ENCODE assay signal across 9 mouse cellular contexts in the genomic region with DNA sequence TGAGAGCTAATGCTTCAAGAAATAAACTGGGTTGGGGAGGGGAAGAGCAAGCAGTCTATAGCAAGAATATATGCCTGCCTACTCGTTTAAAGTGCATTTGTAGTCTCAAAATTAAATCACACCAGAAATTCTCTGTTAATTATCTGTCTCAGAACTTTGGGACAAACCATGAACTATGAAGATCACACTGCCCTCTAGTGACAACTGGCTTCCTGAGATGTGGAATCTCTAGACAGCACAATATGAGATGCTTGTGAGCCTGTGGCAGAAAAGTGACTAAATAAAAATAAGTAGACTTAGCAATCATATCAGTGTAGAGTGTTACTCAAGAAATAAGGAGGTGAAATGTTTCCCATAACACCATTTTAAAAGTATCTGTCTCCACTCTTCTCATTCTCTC. TPM values are rescaled to one million over a fixed set of nuclear protein-coding genes. Genes with fewer than 3 reads are reported as not detected.
DNase-seq lines count a peak whose midpoint lies in the region; ATAC-seq and TF ChIP-seq lines count a peak whose summit lies in the region.
"Had no signal": no experiment of that assay in that cellular context is flagged by ENCODE, and none has a peak within 500 bp of the region (broad histone marks: within the 10 kb centered on the region; RNA-seq: fewer than 3 reads in every experiment).

No protein-coding gene starts in this region.

- no peak overlapping the region for H3K4me2 ChIP-seq in lung, embryonic 14.5 days

- peak; percentile 71; the same call in 1 of the 2 replicates for ATAC-seq in lung, embryonic 14.5 days (ENCODE audit: insufficient read depth)

- H3K4me1 ChIP-seq in lung, embryonic 14.5 days (ENCODE audit: insufficient read depth), result no peaks in the 10 kb centered on the region
- no peaks in the 10 kb centered on the region; the same call in 1 of the 2 replicates for H3K4me1 ChIP-seq in lung, adult 2 months (ENCODE audit: control insufficient read depth, insufficient read depth, low read length)
- H3K4me1 ChIP-seq in embryonic facial prominence, embryonic 10.5 days, result no peaks in the 10 kb centered on the region

- TF ChIP-seq POLR2A in lung, adult 2 months (IDR thresholded peaks at IDR 0.05; ENCODE audit: borderline replicate concordance, extremely low read depth, low read depth, low read length), result no peak

- no peaks in the 10 kb centered on the region for H3K27me3 ChIP-seq in lung, embryonic 14.5 days (ENCODE audit: insufficient read depth, low read length)
- H3K27me3 ChIP-seq in embryonic facial prominence, embryonic 10.5 days (replicated peaks; ENCODE audit: low read depth, poor library complexity, severe bottlenecking), result no peaks in the 10 kb centered on the region

- no peak overlapping the region for H3K27ac ChIP-seq in lung, embryonic 14.5 days (ENCODE audit: low read depth)
- H3K27ac ChIP-seq in embryonic facial prominence, embryonic 10.5 days (replicated peaks), result no peak overlapping the region

- no peak overlapping the region for H3K9ac ChIP-seq in lung, embryonic 14.5 days

- H3K9me3 ChIP-seq in lung, embryonic 14.5 days (ENCODE audit: low read depth, low read length), result no peaks in the 10 kb centered on the region
- no peaks in the 10 kb centered on the region for H3K9me3 ChIP-seq in embryonic facial prominence, embryonic 10.5 days

- no peaks in the 10 kb centered on the region for H3K36me3 ChIP-seq in lung, embryonic 14.5 days (ENCODE audit: insufficient read depth)
- H3K36me3 ChIP-seq in embryonic facial prominence, embryonic 10.5 days (replicated peaks), result no peaks in the 10 kb centered on the region

- DNase-seq in adrenal gland, adult 8-10 months, result peak; percentile 1
- DNase-seq in adrenal gland, adult 18-20 months (ENCODE audit: low spot score in 2 of 2), result no peak
- DNase-seq in lung, embryonic 14.5 days, result peak; percentile 92
- no peak for DNase-seq in lung, adult 2 months
- DNase-seq in embryonic facial prominence, embryonic 10.5 days (ENCODE audit: low spot score), result peak; percentile 8
- peak; percentile 64 for DNase-seq in layer of hippocampus, adult 11-12 months (ENCODE audit: low spot score)
- DNase-seq in retina, postnatal 1 day, result peak; percentile 50
- no peak for DNase-seq in ovary, postnatal 36 days (ENCODE audit: low spot score)

- peak; percentile 67 for TF ChIP-seq CTCF in lung, embryonic 14.5 days (IDR thresholded peaks at IDR 0.05; ENCODE audit: low read depth)
- no peak for TF ChIP-seq CTCF in lung, adult 2 months (IDR thresholded peaks at IDR 0.05; ENCODE audit: insufficient read depth, low read length)

- WGBS in lung, embryonic 14.5 days, result 5% methylated on average over 1 of the region's 1 CpGs
- WGBS in lung, adult 2 months, result 3% methylated on average over 1 of the region's 1 CpGs
- 8% methylated on average over 1 of the region's 1 CpGs for WGBS in embryonic facial prominence, embryonic 10.5 days

- H3K4me3 ChIP-seq in lung, embryonic 14.5 days (ENCODE audit: low read depth, low read length), result no peak overlapping the region
- H3K4me3 ChIP-seq in lung, adult 2 months (replicated peaks; ENCODE audit: extremely low read depth, low read depth, low read length), result no peak overlapping the region
- H3K4me3 ChIP-seq in embryonic facial prominence, embryonic 10.5 days, result no peak overlapping the region
- H3K4me3 ChIP-seq: erythroblast, embryonic 14.5 days had no signal

RNA-seq across cellular contexts. Expression of gene Nox4, which starts 31.3 kb away (rescaled TPM):
- total RNA-seq in adrenal gland, adult 8-10 months (2022), result 1 to 10 TPM; 1.1 to 2.0 (median 1.7) TPM
- total RNA-seq in adrenal gland, adult 18-20 months (2021), result 1 to 10 TPM in 1 of 2 experiments, under 1 TPM in 1; 0.86 to 1.7 TPM
- 10.6 and 11.0 TPM in 2 replicates for polyA plus RNA-seq in lung, embryonic 14.5 days (2014; fragmentation: Nextera tagmentation; extraction: Ambion mirVana)
- 14.8 and 20.7 TPM in 2 replicates for polyA plus RNA-seq in lung, adult 2 months (2012; rRNA removed)
- polyA plus RNA-seq in embryonic facial prominence, embryonic 10.5 days (2016; fragmentation: Nextera tagmentation; extraction: Ambion mirVana), result 5.2 and 5.7 TPM in 2 replicates
- polyA plus RNA-seq: erythroblast, embryonic 14.5 days had no signal

Comparison
In these comparisons a context has a peak if more than half of its experiments do, and no peak if none do; other contexts are left out.
1. DNase-seq: peak in adrenal gland, adult 8-10 months (single experiment), lung, embryonic 14.5 days (single experiment), embryonic facial prominence, embryonic 10.5 days (single experiment), layer of hippocampus, adult 11-12 months (single experiment) and retina, postnatal 1 day (single experiment); none in adrenal gland, adult 18-20 months (0 of 2), lung, adult 2 months (single experiment) and ovary, postnatal 36 days (single experiment).